Mouse (Mus musculus) embryonic facial prominence, embryonic 14.5 days (tissue): ENCODE results near the gene Hoxc12. TPM values are rescaled to one million over a fixed set of nuclear protein-coding genes. Genes with fewer than 3 reads are reported as not detected.

ENCODE experiments used
- ATAC-seq: fragments of 200-750 bp; cut with Nextera tagmentation; 2 replicates; pipeline ENCODE4 v1.8.0; 2017; ENCODE audit warnings: low read depth, moderate number of reproducible peaks, moderate TSS enrichment
- DNase-seq: peaks from one replicate; pipeline ENCODE4 v3.0.0-alpha.2; 2015; ENCODE audit warnings: low spot score
- H3K27ac ChIP-seq: fragments of 300-500 bp; sonication (generic); replicated peaks from 2 replicates; pipeline ENCODE4 v1.5.1; 2014; ENCODE audit warnings: low read depth, mild to moderate bottlenecking, low read length, moderate library complexity
- H3K27me3 ChIP-seq: fragments of 300-500 bp; sonication (generic); replicated peaks from 2 replicates; pipeline ENCODE4 v1.6.1; 2014; ENCODE audit warnings: low read length; ENCODE audit not compliant: control insufficient read depth, insufficient read depth
- H3K36me3 ChIP-seq: fragments of 300-500 bp; sonication (generic); 2 replicates; pipeline ENCODE4 v1.6.1; 2014; ENCODE audit warnings: low read length, mixed read lengths; ENCODE audit not compliant: control insufficient read depth, insufficient read depth
- H3K4me1 ChIP-seq: fragments of 300-500 bp; sonication (generic); 2 replicates; pipeline ENCODE4 v1.6.1; 2014; ENCODE audit warnings: antibody characterized with exemption, low read length; ENCODE audit not compliant: control insufficient read depth, insufficient read depth
- H3K4me2 ChIP-seq: fragments of 300-500 bp; sonication (generic); 2 replicates; pipeline ENCODE4 v1.6.1; 2014; ENCODE audit warnings: low read depth, mild to moderate bottlenecking, low read length, moderate library complexity, mixed read lengths
- H3K4me3 ChIP-seq: fragments of 300-500 bp; sonication (generic); 2 replicates; pipeline ENCODE4 v1.5.1; 2014; ENCODE audit warnings: low read depth, mild to moderate bottlenecking, low read length
- H3K9ac ChIP-seq: fragments of 300-500 bp; sonication (generic); 2 replicates; pipeline ENCODE4 v1.6.1; 2014; ENCODE audit warnings: low read depth, mild to moderate bottlenecking, low read length, moderate library complexity, mixed read lengths
- H3K9me3 ChIP-seq: fragments of 300-500 bp; sonication (generic); 2 replicates; pipeline ENCODE4 v1.6.1; 2016; ENCODE audit warnings: low read length; ENCODE audit not compliant: control insufficient read depth
- WGBS: fragments of 180-500 bp; shearing (Covaris S2); extraction: QIAGEN DNeasy Blood & Tissue Kit; methylation state at CpG from one replicate; pipeline ENCODE4 v1.1.7; 2014; 5-methylcytosine and 5-hydroxymethylcytosine counted together
- polyA plus RNA-seq: library from polyadenylated mRNA; unstranded; fragments of >200 nt; fragmentation: Nextera tagmentation; extraction: Ambion mirVana; gene quantifications from 2 replicates; pipeline ENCODE4 v1.2.1, GENCODE M21; 2014

The Hoxc12 gene
- polyA plus RNA-seq, 1 experiment from 2014 or later, result not detected

DNA sequence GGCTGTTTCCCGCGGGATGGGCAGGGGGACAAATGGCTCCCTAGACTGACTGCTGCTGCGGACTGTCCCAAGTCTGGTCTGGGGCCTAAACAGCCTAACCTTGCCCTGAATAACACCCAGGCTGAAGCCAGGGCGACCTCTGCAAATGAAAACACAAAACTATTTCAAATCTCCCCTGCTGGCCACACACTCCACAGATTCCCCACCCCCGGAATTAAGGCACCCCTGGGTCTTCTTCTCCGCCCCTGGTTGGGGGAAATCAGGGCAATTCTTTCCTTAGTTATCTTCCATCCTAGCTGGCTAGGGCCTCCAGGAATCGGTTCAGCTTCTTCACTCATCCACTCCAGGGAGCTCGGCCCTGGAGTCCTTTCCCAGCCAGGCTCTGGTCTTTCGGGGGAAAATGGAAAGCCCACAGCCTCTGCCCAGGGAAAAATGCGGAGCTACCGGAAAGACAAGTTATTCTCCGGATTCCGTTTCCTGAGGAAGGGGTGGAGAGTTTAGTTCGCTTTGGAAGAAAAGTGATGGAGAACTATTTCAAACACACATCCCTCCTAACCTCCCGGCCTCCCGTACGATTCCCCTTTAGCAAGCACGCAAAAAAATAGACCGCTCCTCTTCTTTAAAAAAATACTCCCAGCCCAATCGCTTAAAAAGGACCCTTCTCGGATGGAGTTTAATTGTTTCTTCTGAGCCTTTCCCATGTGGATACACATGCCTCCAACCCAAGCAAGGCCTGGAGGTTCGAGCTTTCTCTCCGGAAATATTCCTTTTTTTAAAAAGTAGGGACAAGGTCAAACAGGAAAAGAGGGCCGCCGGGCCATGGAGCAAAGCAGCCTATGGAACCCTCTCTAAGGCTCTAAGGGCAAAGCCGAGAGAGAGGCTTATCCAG is 28.7 kb downstream of the Hoxc12 start:
- Histone ChIP-seq H3K4me3 (no peak overlapping the region), H3K9ac (no peak overlapping the region), H3K27ac (no peak overlapping the region)

GRCm38 (mm10) chr15:102965892-102966775 is 29.6 kb downstream of the Hoxc12 start:
- Histone ChIP-seq H3K9ac (no peak overlapping the region), H3K4me3 (peak overlapping the region; percentile 17), H3K27ac (no peak overlapping the region), H3K4me2 (peak overlapping the region; percentile 23), H3K36me3 (no peaks in the 10 kb centered on the region), H3K27me3 (peaks cover 98% of the 10 kb centered on the region), H3K9me3 (no peaks in the 10 kb centered on the region), H3K4me1 (no peaks in the 10 kb centered on the region)
- WGBS, result 2% methylated on average over 29 of the region's 30 CpGs
- ATAC-seq, result peak; percentile 22; the same call in 1 of the 2 replicates
- DNase-seq, result peak; percentile 76

More for the DNA sequence above, 28.7 kb downstream of the Hoxc12 start:
- DNase-seq (no peak), ATAC-seq (no peak)
- Histone ChIP-seq H3K4me1 (no peaks in the 10 kb centered on the region), H3K36me3 (no peaks in the 10 kb centered on the region), H3K9me3 (no peaks in the 10 kb centered on the region), H3K27me3 (peaks cover 98% of the 10 kb centered on the region), H3K4me2 (no peak overlapping the region)
- 3% methylated on average over 26 of the region's 26 CpGs for WGBS

- Histone ChIP-seq H3K4me3 (peak within 1 kb of the TSS; percentile 17), H3K36me3 (no peaks in the 10 kb centered on the region), H3K9me3 (no peaks in the 10 kb centered on the region), H3K4me2 (peak within 1 kb of the TSS; percentile 23), H3K27ac (no peak within 1 kb of the TSS), H3K27me3 (peaks cover 98% of the 10 kb centered on the region), H3K9ac (no peak within 1 kb of the TSS), H3K4me1 (no peaks in the 10 kb centered on the region)
- no peak for ATAC-seq
- no peak for DNase-seq
- WGBS, result 4% methylated on average over 27 of the region's 27 CpGs
These were observed 30.3 kb downstream of the Hoxc12 start, which contains the start of gene Hoxc10 for GRCm38 (mm10) chr15:102966776-102967311. Gene Hoxc10 (plus strand): TSS chr15:102966796.

DNA sequence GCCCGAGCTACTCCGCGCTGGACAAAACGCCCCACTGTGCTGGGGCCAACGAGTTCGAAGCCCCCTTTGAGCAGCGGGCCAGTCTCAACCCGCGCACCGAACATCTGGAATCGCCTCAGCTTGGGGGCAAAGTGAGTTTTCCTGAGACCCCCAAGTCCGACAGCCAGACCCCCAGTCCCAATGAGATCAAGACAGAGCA is 30.7 kb downstream of the Hoxc12 start, which contains the start of gene Hoxc5:
TSS of gene Hoxc5 (plus strand) at position 132 of the 199 bp plus-strand sequence.
- peaks cover 99% of the 10 kb centered on the region for H3K27me3 ChIP-seq
- peak within 1 kb of the TSS; percentile 17 for H3K4me3 ChIP-seq
- H3K9ac ChIP-seq, result no peak within 1 kb of the TSS
- DNase-seq (no peak), ATAC-seq (no peak)
- WGBS, result 3% methylated on average over 12 of the region's 12 CpGs
- no peaks in the 10 kb centered on the region for H3K36me3 ChIP-seq
- peak within 1 kb of the TSS; percentile 23 for H3K4me2 ChIP-seq
- no peaks in the 10 kb centered on the region for H3K9me3 ChIP-seq
- H3K27ac ChIP-seq, result no peak within 1 kb of the TSS
- H3K4me1 ChIP-seq, result no peaks in the 10 kb centered on the region

- ATAC-seq (no peak), DNase-seq (no peak)
- Histone ChIP-seq H3K4me2 (no peak overlapping the region), H3K4me1 (no peaks in the 10 kb centered on the region), H3K4me3 (no peak overlapping the region), H3K36me3 (no peaks in the 10 kb centered on the region), H3K9ac (no peak overlapping the region), H3K27me3 (peaks cover 99% of the 10 kb centered on the region), H3K27ac (no peak overlapping the region), H3K9me3 (no peaks in the 10 kb centered on the region)
- WGBS, result 1% methylated on average over 33 of the region's 34 CpGs
These were observed 31.2 kb downstream of the Hoxc12 start for GRCm38 (mm10) chr15:102967511-102968397.

DNA sequence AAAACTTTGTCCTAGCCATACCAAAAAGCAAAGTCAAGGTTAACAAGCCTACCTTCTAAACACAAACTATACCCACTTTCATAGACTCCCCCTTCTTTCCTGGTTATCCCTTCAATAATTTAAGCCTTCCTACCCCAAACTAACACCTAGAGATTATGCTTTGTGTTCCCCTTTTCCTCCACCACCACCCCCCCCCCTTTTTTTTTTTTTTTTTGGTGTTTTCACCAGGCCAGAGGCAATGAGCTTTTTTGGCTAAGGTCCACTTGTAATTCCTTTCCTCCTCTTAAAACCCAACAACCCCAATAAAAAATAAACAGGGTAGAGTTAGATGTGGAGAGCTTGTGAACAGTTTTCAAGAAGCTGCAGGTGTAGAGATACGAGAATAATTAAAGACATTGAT is 32.7 kb downstream of the Hoxc12 start:
- no peak for ATAC-seq
- H3K4me3 ChIP-seq, result no peak overlapping the region
- H3K9ac ChIP-seq, result no peak overlapping the region
- no peaks in the 10 kb centered on the region for H3K4me1 ChIP-seq
- no peak for DNase-seq
- 22% methylated on average over 1 of the region's 1 CpGs for WGBS
- H3K4me2 ChIP-seq, result no peak overlapping the region
- peaks cover 99% of the 10 kb centered on the region for H3K27me3 ChIP-seq
- no peaks in the 10 kb centered on the region for H3K36me3 ChIP-seq
- no peak overlapping the region for H3K27ac ChIP-seq
- no peaks in the 10 kb centered on the region for H3K9me3 ChIP-seq

DNA sequence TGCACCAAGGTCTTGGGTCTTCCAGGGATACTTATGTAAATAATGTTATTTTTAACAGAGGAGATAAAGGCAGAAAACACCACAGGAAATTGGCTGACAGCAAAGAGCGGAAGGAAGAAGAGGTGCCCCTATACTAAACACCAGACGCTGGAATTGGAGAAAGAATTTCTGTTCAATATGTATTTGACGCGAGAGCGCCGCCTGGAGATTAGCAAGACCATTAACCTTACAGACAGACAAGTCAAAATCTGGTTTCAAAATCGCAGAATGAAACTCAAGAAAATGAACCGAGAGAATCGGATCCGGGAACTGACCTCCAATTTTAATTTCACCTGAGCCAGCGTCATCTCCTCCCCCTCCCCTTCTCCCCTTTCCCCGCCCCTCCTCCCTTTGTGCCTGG is 34.2 kb downstream of the Hoxc12 start:
- peaks cover 99% of the 10 kb centered on the region for H3K27me3 ChIP-seq
- H3K9me3 ChIP-seq, result no peaks in the 10 kb centered on the region
- no peaks in the 10 kb centered on the region for H3K36me3 ChIP-seq
- DNase-seq (peak; percentile 41), ATAC-seq (no peak)
- no peaks in the 10 kb centered on the region for H3K4me1 ChIP-seq
- no peak overlapping the region for H3K4me2 ChIP-seq
- H3K27ac ChIP-seq, result no peak overlapping the region
- under 1% methylated on average over 12 of the region's 12 CpGs for WGBS
- no peak overlapping the region for H3K9ac ChIP-seq
- no peak overlapping the region for H3K4me3 ChIP-seq

DNA sequence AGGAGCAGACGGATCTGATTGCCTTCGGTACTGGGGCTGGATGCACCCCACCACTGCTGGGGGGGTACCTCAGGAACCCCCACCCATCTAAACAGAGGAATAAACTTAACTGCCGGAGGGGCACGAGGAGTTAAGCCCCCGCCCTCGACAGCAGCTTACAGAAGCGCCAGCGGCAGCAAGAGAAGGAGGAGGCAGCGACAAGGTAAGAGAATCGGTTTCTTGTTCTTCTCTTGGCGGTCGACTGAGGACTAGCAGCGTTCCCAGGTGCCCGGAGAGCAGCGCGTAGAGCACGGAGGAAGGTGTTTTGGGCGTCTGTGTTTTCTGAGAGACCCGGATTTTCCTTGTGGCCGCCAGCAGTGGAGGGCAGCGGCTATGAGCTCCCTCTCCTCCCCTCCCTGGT is 35.7 kb downstream of the Hoxc12 start:
- Histone ChIP-seq H3K9me3 (no peaks in the 10 kb centered on the region), H3K4me3 (no peak overlapping the region), H3K27me3 (peaks cover 99% of the 10 kb centered on the region), H3K36me3 (no peaks in the 10 kb centered on the region), H3K4me1 (no peaks in the 10 kb centered on the region), H3K4me2 (no peak overlapping the region), H3K27ac (no peak overlapping the region), H3K9ac (no peak overlapping the region)
- WGBS, result 0% methylated on average over 14 of the region's 21 CpGs
- DNase-seq (no peak), ATAC-seq (no peak)
